Mouse (Mus musculus): ENCODE measurements at regions not wholly inside any gene's neighbourhood (a gene's known extent, or its start where the extent isn't known, plus 50 kb on each side); places are given as distances from the start of the nearest gene placed in this dataset.

- no peak for DNase-seq
Measured at GRCm38 (mm10) chr6:52105031-52105593, 53.0 kb downstream of the Hoxa1 start.

GRCm38 (mm10) chr6:52104141-52104540, 54.0 kb downstream of the Hoxa1 start:
- no peak for DNase-seq

- DNase-seq: no peak
Measured at GRCm38 (mm10) chr6:52103661-52104060, 54.5 kb downstream of the Hoxa1 start.

- peak; percentile 54 for DNase-seq
Measured at GRCm38 (mm10) chr6:52102699-52103098, 55.4 kb downstream of the Hoxa1 start.

GRCm38 (mm10) chr6:52102179-52102578, 55.9 kb downstream of the Hoxa1 start:
- DNase-seq: peak; percentile 42

GRCm38 (mm10) chr6:52101209-52101608, 56.9 kb downstream of the Hoxa1 start:
- no peak for DNase-seq

- no peak for DNase-seq
Measured at GRCm38 (mm10) chr6:52098851-52099250, 59.3 kb downstream of the Hoxa1 start.

- no peak for DNase-seq
Measured at GRCm38 (mm10) chr6:52095575-52095974, 62.5 kb downstream of the Hoxa1 start.

- no peak for DNase-seq
Measured at GRCm38 (mm10) chr6:52091445-52091844, 66.7 kb downstream of the Hoxa1 start.

- DNase-seq: peak; percentile 47
Measured at GRCm38 (mm10) chr6:52085932-52086643, 72.0 kb downstream of the Hoxa1 start.

GRCm38 (mm10) chr6:52084622-52085021, 72.3 kb upstream of the Skap2 start:
- no peak for DNase-seq

- peak; percentile 32 for DNase-seq
Measured at GRCm38 (mm10) chr6:52079501-52079900, 67.2 kb upstream of the Skap2 start.

- peak; percentile 53 for DNase-seq
Measured at GRCm38 (mm10) chr6:52078530-52079340, 66.4 kb upstream of the Skap2 start.

- DNase-seq: no peak
Measured at GRCm38 (mm10) chr6:52076179-52076932, 64.0 kb upstream of the Skap2 start.

- DNase-seq: no peak
Measured at GRCm38 (mm10) chr6:52074904-52075303, 62.6 kb upstream of the Skap2 start.

- no peak for DNase-seq
Measured at GRCm38 (mm10) chr6:52067151-52067550, 54.8 kb upstream of the Skap2 start.

GRCm38 (mm10) chr6:52065652-52066051, 53.3 kb upstream of the Skap2 start:
- no peak for DNase-seq

GRCm38 (mm10) chr6:52064176-52065015, 52.0 kb upstream of the Skap2 start:
- DNase-seq: no peak

Data from embryo, embryonic 11 days (tissue).